Mouse (Mus musculus): ENCODE data around the gene Bphl.

DNA sequence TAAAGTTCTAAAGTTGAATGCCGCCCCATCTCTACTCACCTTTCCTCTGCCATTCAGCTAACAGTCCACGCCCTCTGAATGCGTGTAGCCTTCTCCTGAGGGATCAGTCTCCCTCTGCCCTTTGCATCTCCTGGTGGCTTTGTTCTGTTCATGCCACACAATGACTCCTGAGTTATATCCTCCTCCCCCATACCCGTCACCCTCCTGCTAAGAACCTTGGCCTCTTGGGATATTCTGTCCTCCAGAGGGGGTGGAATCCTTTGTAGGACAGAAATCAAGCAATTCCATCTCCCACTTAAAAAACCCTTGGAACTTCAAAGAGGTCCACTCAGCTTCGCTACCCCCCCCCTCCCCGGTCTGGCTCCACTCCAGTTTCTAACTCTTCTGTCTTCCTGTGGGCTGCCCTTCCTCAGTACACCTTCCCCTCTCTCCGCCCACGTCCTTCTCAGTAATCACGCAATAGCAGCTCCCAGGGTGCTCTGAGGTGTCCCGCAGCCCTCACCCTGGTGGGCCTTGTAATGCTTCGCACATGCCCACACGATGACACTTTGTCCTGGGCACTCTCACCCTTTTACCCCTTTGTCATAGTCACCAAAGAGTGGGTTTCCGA, 16.4 kb downstream of the Bphl start:
- TF ChIP-seq GATA1 (IDR thresholded peaks at IDR 0.05; ENCODE audit: borderline replicate concordance, low read length): no peak
- no peak for TF ChIP-seq FLI1 (IDR thresholded peaks at IDR 0.05; ENCODE audit: low read length)
